Mouse (Mus musculus): ENCODE data around the gene Pfkm. TPM values are rescaled to one million over a fixed set of nuclear protein-coding genes. Genes with fewer than 3 reads are reported as not detected.

Gene Pfkm
- polyA plus RNA-seq, 1 experiment from 2014 or later, result 53.4 TPM

DNA sequence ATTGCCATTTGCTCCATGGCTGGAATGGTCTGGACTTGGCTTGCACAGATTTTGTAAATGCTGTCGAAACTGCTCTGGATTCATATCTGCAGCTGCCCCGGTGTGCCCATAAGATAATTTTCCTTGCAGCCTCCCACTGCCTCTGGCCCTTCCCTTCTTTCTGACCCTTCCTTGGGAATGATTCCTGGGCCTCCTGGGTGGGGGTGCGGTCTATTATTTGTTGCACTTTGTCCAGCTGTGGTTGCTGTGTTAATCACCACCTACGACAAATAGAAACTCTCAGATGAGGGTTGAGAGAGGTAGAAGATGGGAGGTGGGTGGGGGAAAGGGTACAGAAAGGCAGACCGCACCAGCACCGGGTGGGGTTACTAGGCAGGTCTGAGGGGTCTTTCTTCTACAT lies 14.8 kb downstream of the Pfkm start:
- no peak overlapping the region for H3K4me2 ChIP-seq (replicated peaks)
- no peak overlapping the region for H3K9ac ChIP-seq
- H3K9me3 ChIP-seq (replicated peaks), result no peaks in the 10 kb centered on the region
- 87% methylated on average over 6 of the region's 6 CpGs for WGBS
- no peak overlapping the region for H3K4me3 ChIP-seq
- peaks cover 17% of the 10 kb centered on the region for H3K4me1 ChIP-seq
- 0 out of 2 replicates have a peak, but pooled peaks cover 4% of the 10 kb centered on the region for H3K27me3 ChIP-seq
- H3K27ac ChIP-seq, result no peak overlapping the region
- ATAC-seq (ENCODE audit: low FRiP score), result no peak
- H3K36me3 ChIP-seq, result peaks cover 3% of the 10 kb centered on the region; the same call in 1 of the 2 replicates

GRCm38 (mm10) chr15:98107703-98108296 lies 15.4 kb downstream of the Pfkm start:
- Histone ChIP-seq H3K4me3 (peak overlapping the region; percentile 59), H3K36me3 (peaks cover 5% of the 10 kb centered on the region), H3K27me3 (0 out of 2 replicates have a peak, but pooled peaks cover 4% of the 10 kb centered on the region), H3K4me2 (replicated peaks) (peak overlapping the region; percentile 78), H3K27ac (peak overlapping the region; percentile 77), H3K9ac (peak overlapping the region; percentile 79), H3K9me3 (replicated peaks) (no peaks in the 10 kb centered on the region), H3K4me1 (peaks cover 17% of the 10 kb centered on the region)
- ATAC-seq (ENCODE audit: low FRiP score), result no peak
- 38% methylated on average over 11 of the region's 11 CpGs for WGBS

GRCm38 (mm10) chr15:98108297-98109152 lies 16.1 kb downstream of the Pfkm start:
- peak overlapping the region; percentile 59 for H3K4me3 ChIP-seq
- ATAC-seq (ENCODE audit: low FRiP score), result peak; percentile 92

GRCm38 (mm10) chr15:98111791-98112190 lies 19.4 kb downstream of the Pfkm start:
- WGBS, result 83% methylated on average over 5 of the region's 5 CpGs
- Histone ChIP-seq H3K4me2 (replicated peaks) (no peak overlapping the region), H3K27ac (no peak overlapping the region), H3K9ac (no peak overlapping the region), H3K9me3 (replicated peaks) (no peaks in the 10 kb centered on the region), H3K36me3 (peaks cover 11% of the 10 kb centered on the region), H3K4me3 (no peak overlapping the region), H3K4me1 (peaks cover 17% of the 10 kb centered on the region), H3K27me3 (no peaks in the 10 kb centered on the region)
- ATAC-seq (ENCODE audit: low FRiP score), result no peak

More at GRCm38 (mm10) chr15:98108297-98109152, 16.1 kb downstream of the Pfkm start:
- Histone ChIP-seq H3K4me2 (replicated peaks) (peak overlapping the region; percentile 78), H3K27ac (peak overlapping the region; percentile 77), H3K4me1 (peaks cover 17% of the 10 kb centered on the region), H3K36me3 (peaks cover 5% of the 10 kb centered on the region), H3K27me3 (0 out of 2 replicates have a peak, but pooled peaks cover 4% of the 10 kb centered on the region), H3K9me3 (replicated peaks) (no peaks in the 10 kb centered on the region), H3K9ac (peak overlapping the region; percentile 79)
- WGBS, result 5% methylated on average over 35 of the region's 37 CpGs

GRCm38 (mm10) chr15:98114098-98114851 lies 21.9 kb downstream of the Pfkm start:
- Histone ChIP-seq H3K9me3 (replicated peaks) (no peaks in the 10 kb centered on the region), H3K27me3 (no peaks in the 10 kb centered on the region), H3K27ac (no peak overlapping the region), H3K36me3 (peaks cover 24% of the 10 kb centered on the region), H3K9ac (no peak overlapping the region), H3K4me1 (peaks cover 2% of the 10 kb centered on the region), H3K4me3 (no peak overlapping the region), H3K4me2 (replicated peaks) (no peak overlapping the region)
- 78% methylated on average over 10 of the region's 10 CpGs for WGBS
- ATAC-seq (ENCODE audit: low FRiP score), result no peak

- Histone ChIP-seq H3K9me3 (replicated peaks) (no peaks in the 10 kb centered on the region), H3K9ac (no peak overlapping the region), H3K36me3 (peaks cover 29% of the 10 kb centered on the region), H3K4me3 (no peak overlapping the region), H3K27me3 (no peaks in the 10 kb centered on the region), H3K4me2 (replicated peaks) (no peak overlapping the region), H3K27ac (no peak overlapping the region), H3K4me1 (no peaks in the 10 kb centered on the region)
- 87% methylated on average over 10 of the region's 10 CpGs for WGBS
- no peak for ATAC-seq (ENCODE audit: low FRiP score)
Observed at GRCm38 (mm10) chr15:98114852-98115778, 22.7 kb downstream of the Pfkm start.

DNA sequence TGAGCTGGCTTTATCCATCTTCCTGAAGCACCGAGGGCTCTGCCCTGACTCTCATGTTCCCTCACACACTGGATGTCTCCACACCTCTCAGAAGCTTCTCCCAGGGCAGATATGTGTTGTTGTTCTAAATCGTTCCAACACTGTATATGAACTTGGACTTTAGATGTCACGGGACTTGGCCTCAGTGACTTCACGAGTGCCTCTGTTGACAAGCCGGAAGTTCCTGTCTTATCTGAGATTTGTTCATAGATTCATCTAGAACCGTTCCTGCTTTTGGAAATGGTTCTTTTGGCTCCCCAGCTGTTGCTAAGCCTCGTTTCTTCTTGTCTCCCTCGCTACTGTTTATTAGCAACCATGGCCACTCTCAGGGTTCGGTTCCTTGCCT lies 23.4 kb downstream of the Pfkm start:
- ATAC-seq (ENCODE audit: low FRiP score), result no peak
- no peak overlapping the region for H3K4me2 ChIP-seq (replicated peaks)
- no peaks in the 10 kb centered on the region for H3K27me3 ChIP-seq
- H3K27ac ChIP-seq, result no peak overlapping the region
- 91% methylated on average over 9 of the region's 9 CpGs for WGBS
- no peak overlapping the region for H3K4me3 ChIP-seq
- peaks cover 32% of the 10 kb centered on the region for H3K36me3 ChIP-seq
- no peaks in the 10 kb centered on the region for H3K4me1 ChIP-seq
- H3K9ac ChIP-seq, result no peak overlapping the region
- no peaks in the 10 kb centered on the region for H3K9me3 ChIP-seq (replicated peaks)

DNA sequence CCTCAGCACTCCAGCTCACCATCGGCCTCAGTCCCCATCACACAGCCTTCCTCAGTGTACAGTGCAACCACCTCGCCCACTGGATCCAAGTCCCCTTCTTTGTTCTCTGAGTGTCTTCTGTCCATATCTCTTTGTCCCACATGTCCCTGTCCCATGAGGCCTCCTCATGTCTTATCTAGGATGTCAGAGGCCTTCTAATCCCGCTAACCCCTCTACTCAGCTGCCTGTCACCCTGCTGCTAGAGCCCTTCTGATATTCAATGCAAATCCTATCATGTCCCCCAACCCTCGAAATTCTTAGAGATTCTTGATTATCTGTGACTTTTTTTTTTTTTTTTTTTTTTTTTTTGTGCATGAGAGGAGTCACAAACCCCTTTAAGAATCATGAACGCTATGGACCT lies 23.9 kb downstream of the Pfkm start:
- Histone ChIP-seq H3K4me2 (replicated peaks) (no peak overlapping the region), H3K27ac (no peak overlapping the region), H3K9ac (no peak overlapping the region), H3K36me3 (peaks cover 38% of the 10 kb centered on the region), H3K4me1 (no peaks in the 10 kb centered on the region), H3K27me3 (no peaks in the 10 kb centered on the region), H3K4me3 (no peak overlapping the region), H3K9me3 (replicated peaks) (no peaks in the 10 kb centered on the region)
- WGBS, result 84% methylated on average over 5 of the region's 5 CpGs
- no peak for ATAC-seq (ENCODE audit: low FRiP score)

- Histone ChIP-seq H3K27me3 (no peaks in the 10 kb centered on the region), H3K27ac (no peak overlapping the region), H3K36me3 (peaks cover 63% of the 10 kb centered on the region), H3K4me2 (replicated peaks) (no peak overlapping the region), H3K4me1 (no peaks in the 10 kb centered on the region), H3K9me3 (replicated peaks) (no peaks in the 10 kb centered on the region), H3K4me3 (no peak overlapping the region), H3K9ac (no peak overlapping the region)
- ATAC-seq (ENCODE audit: low FRiP score), result no peak
- WGBS, result 85% methylated on average over 12 of the region's 12 CpGs
Observed at GRCm38 (mm10) chr15:98119363-98119762, 27.0 kb downstream of the Pfkm start.

GRCm38 (mm10) chr15:98120831-98121230 lies 28.4 kb downstream of the Pfkm start:
- Histone ChIP-seq H3K9ac (no peak overlapping the region), H3K9me3 (replicated peaks) (no peaks in the 10 kb centered on the region), H3K4me2 (replicated peaks) (no peak overlapping the region), H3K36me3 (peaks cover 74% of the 10 kb centered on the region), H3K27me3 (no peaks in the 10 kb centered on the region), H3K4me1 (no peaks in the 10 kb centered on the region), H3K4me3 (no peak overlapping the region), H3K27ac (no peak overlapping the region)
- WGBS, result 95% methylated on average over 20 of the region's 20 CpGs
- ATAC-seq (ENCODE audit: low FRiP score), result no peak

GRCm38 (mm10) chr15:98131001-98131400 lies 38.6 kb downstream of the Pfkm start:
- no peak for ATAC-seq (ENCODE audit: low FRiP score)
- peaks cover 93% of the 10 kb centered on the region for H3K36me3 ChIP-seq
- WGBS, result 94% methylated on average over 4 of the region's 4 CpGs

More at GRCm38 (mm10) chr15:98131001-98131400, 38.6 kb downstream of the Pfkm start:
- no peak overlapping the region for H3K27ac ChIP-seq
- H3K9me3 ChIP-seq (replicated peaks), result no peaks in the 10 kb centered on the region
- no peaks in the 10 kb centered on the region for H3K27me3 ChIP-seq
- H3K9ac ChIP-seq, result no peak overlapping the region
- H3K4me2 ChIP-seq (replicated peaks), result no peak overlapping the region
- H3K4me3 ChIP-seq, result no peak overlapping the region
- H3K4me1 ChIP-seq, result no peaks in the 10 kb centered on the region
